Mouse (Mus musculus) C2C12 (cell line): Measurements from ENCODE around the gene Gtf3c4. TPM values are rescaled to one million over a fixed set of nuclear protein-coding genes. Genes with fewer than 3 reads are reported as not detected.

Experiments
- H3K27me3 ChIP-seq: one replicate; pipeline ENCODE4 v1.6.1; 2011; ENCODE audit not compliant: control insufficient read depth, insufficient read depth, insufficient read length
- H3K36me3 ChIP-seq: one replicate; pipeline ENCODE4 v1.6.1; 2011; ENCODE audit not compliant: control insufficient read depth, insufficient read depth
- H3K4me3 ChIP-seq: one replicate; pipeline ENCODE4 v1.5.1; 2011; ENCODE audit warnings: mild to moderate bottlenecking, control low read depth; ENCODE audit not compliant: poor library complexity, insufficient read depth, severe bottlenecking
- H3K79me2 ChIP-seq: one replicate; pipeline ENCODE4 v1.6.1; 2011; ENCODE audit not compliant: control insufficient read depth, insufficient read depth
- H3K79me3 ChIP-seq: one replicate; pipeline ENCODE4 v1.6.1; 2011; ENCODE audit warnings: low read depth, control low read depth
- H3ac ChIP-seq: one replicate; pipeline ENCODE3; 2011; ENCODE audit warnings: low read depth; ENCODE audit not compliant: control insufficient read depth, insufficient read length
- CEBPB ChIP-seq: IDR thresholded peaks from one replicate; pipeline ENCODE4 v1.6.1; 2011; ENCODE audit warnings: low read depth, mild to moderate bottlenecking, control low read depth, moderate library complexity
- CTCF ChIP-seq: IDR thresholded peaks from one replicate; pipeline ENCODE4 v1.5.1; 2011; ENCODE audit not compliant: control insufficient read depth, insufficient read depth, insufficient read length
- FOSL1 ChIP-seq: IDR thresholded peaks from one replicate; pipeline ENCODE4 v1.8.0; 2011; ENCODE audit warnings: mild to moderate bottlenecking, low read length; ENCODE audit not compliant: poor library complexity, insufficient read depth, severe bottlenecking
- MAX ChIP-seq: IDR thresholded peaks from one replicate; pipeline ENCODE4 v1.6.1; 2011; ENCODE audit warnings: mild to moderate bottlenecking, control low read depth
- MYOD1 ChIP-seq: IDR thresholded peaks from one replicate; pipeline ENCODE4 v1.6.1; 2011; ENCODE audit warnings: low read depth; ENCODE audit not compliant: control insufficient read depth, insufficient read length
- MYOG ChIP-seq: IDR thresholded peaks from one replicate; pipeline ENCODE4 v1.6.1; 2011; ENCODE audit not compliant: control insufficient read depth, insufficient read length; ENCODE audit errors: extremely low read depth
- USF1 ChIP-seq: IDR thresholded peaks from one replicate; pipeline ENCODE4 v1.6.1; 2011; ENCODE audit warnings: low read depth, mild to moderate bottlenecking, control low read depth, moderate library complexity
- polyA plus RNA-seq: library from polyadenylated mRNA; unstranded; fragments of >200 nt; fragmentation: generic; extraction: Trizol; gene quantifications from one replicate; pipeline ENCODE4 v1.2.1, GENCODE M21; 2012; ENCODE audit warnings: missing spikeins

Gene Gtf3c4
- polyA plus RNA-seq, 1 experiment, result 20.5 TPM

DNA sequence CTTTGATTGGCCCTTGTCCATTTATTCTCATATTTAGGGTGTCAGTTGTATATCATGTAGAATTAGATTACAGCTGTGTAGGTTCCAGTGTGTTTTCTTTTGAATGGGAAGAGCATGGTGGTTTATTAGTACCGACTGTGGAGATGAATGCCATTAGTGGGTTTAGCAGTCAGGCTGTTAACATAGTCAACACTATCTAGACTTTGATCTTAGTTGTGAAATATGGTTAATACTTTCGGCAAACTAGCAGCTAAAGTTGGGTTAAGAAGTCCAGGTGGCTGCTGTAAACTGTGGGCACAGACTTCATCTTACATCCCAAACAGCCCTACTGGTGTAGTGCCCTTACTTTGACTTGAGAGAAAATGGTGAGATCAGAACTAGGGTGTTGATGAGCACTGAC, 8.7 kb upstream of the Gtf3c4 start:
- no peaks in the 10 kb centered on the region for H3K27me3 ChIP-seq
- H3K4me3 ChIP-seq, result no peak overlapping the region
- peaks cover 53% of the 10 kb centered on the region for H3K79me2 ChIP-seq
- no peak overlapping the region for H3ac ChIP-seq
- TF ChIP-seq MYOG, result no peak
- TF ChIP-seq CEBPB, result no peak
- peaks cover 9% of the 10 kb centered on the region for H3K79me3 ChIP-seq
- peaks cover 94% of the 10 kb centered on the region for H3K36me3 ChIP-seq

DNA sequence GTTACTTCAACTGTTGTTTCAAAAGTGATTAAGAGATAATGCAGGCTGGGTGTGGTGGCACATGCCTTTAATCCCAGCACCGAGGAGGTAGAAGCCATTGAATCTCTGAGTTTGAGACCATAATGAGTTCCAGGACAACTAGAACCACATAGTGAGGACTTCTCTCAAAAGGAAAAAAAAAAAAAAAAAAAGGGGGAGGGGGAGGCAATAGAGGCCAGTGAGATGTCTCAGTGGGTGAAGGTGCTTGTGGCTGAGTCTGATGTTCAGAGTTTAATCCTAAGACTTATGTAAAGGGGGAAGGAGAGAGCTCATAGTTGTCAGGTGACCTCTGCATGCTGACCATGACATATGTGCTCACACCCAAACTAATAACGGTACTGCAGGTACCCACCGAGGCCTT, 1.9 kb upstream of the Gtf3c4 start:
- Histone ChIP-seq H3K27me3 (no peaks in the 10 kb centered on the region), H3K79me3 (peaks cover 66% of the 10 kb centered on the region), H3K79me2 (peaks cover 92% of the 10 kb centered on the region), H3K4me3 (peak overlapping the region; percentile 97), H3K36me3 (peaks cover 32% of the 10 kb centered on the region), H3ac (no peak overlapping the region)
- TF ChIP-seq CEBPB, result no peak
- TF ChIP-seq MYOD1, result no peak
- TF ChIP-seq MYOG, result no peak
- TF ChIP-seq FOSL1, result no peak
- TF ChIP-seq MAX, result no peak
- TF ChIP-seq USF1, result no peak
- no peak for TF ChIP-seq CTCF

DNA sequence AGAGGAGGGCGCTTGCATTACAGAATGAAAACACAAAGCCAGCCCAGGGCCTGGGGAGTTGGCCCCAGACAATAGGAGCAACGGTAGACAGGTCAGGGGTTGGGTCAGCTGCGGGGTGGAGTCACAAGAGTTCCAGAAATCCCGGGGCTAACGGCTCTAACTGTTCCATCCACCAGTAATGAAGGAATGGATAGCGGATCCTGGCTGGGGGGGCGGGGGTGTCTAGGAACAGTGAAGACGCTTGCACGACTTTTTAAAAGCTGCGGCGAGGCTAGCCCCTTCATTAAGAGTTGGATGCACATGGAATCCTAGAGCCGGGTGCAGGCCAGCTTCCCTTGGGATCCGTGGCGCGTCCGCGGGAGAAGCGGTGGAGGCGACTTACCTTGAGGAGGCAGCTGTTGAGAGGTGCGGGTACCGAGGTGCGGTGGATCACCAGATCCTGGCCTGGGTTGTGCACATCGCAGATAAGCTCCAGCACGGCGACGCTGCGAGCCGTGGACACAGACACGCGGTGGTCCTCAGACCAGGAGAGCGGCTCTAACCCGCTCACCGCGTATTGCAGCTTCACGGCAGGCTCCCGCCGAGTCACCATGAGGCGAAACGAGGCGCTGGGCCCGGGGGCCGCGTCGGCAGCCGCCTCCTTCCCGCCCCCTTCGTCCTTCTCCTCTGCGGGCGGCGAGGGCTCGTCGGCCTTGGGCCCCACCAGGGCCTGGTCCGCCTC, 499 bp downstream of the Gtf3c4 start:
- Histone ChIP-seq H3K27me3 (no peaks in the 10 kb centered on the region), H3ac (peak overlapping the region; percentile 86), H3K4me3 (peak overlapping the region; percentile 97), H3K36me3 (peaks cover 20% of the 10 kb centered on the region), H3K79me2 (peaks cover 100% of the 10 kb centered on the region), H3K79me3 (peaks cover 90% of the 10 kb centered on the region)
- no peak for TF ChIP-seq MYOD1
- no peak for TF ChIP-seq MYOG
- no peak for TF ChIP-seq CEBPB
- TF ChIP-seq FOSL1, result no peak
- no peak for TF ChIP-seq USF1
- TF ChIP-seq CTCF, result no peak
- TF ChIP-seq MAX, result no peak

DNA sequence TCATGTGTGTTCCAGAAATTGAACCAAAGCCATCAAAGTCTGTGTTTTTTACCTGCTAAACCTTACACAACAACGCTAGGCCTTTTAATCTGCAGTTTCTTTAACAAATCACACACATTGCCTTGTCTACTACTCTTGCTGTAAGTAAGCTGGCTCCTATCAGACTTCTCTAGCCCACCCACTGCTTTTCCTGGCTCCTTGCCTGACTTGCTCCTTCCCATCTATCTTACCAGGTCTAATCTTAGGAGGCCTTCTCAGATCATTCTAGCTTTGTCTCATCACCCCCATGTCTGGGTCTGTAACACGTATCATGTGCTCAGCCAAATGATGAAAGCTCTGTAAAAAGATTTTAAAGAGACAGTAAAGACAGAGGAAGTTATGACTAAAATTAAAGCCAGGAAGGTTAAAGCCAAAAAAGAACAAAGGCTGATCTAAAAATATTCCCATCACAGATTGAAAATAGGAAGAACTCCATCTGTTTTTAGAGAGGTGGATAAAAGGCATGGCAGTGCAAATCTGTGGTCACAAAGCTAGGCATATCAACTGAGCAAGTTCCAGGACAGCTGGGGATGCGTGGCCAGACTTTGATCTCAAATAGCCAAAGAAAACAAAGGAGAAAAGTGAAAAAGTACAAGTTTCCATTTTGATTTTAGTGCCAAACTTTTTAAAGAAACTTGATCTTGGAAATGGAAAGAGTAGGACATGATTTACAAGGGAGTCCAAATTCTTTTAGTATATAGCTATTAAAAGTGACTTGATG, 3.8 kb downstream of the Gtf3c4 start:
- no peak overlapping the region for H3ac ChIP-seq
- peaks cover 100% of the 10 kb centered on the region for H3K79me2 ChIP-seq
- no peaks in the 10 kb centered on the region for H3K27me3 ChIP-seq
- H3K4me3 ChIP-seq, result no peak overlapping the region
- H3K79me3 ChIP-seq, result peaks cover 92% of the 10 kb centered on the region
- H3K36me3 ChIP-seq, result peaks cover 44% of the 10 kb centered on the region
- TF ChIP-seq MAX (no peak), MYOD1 (no peak), CTCF (no peak), CEBPB (no peak), MYOG (no peak), USF1 (no peak), FOSL1 (no peak)

DNA sequence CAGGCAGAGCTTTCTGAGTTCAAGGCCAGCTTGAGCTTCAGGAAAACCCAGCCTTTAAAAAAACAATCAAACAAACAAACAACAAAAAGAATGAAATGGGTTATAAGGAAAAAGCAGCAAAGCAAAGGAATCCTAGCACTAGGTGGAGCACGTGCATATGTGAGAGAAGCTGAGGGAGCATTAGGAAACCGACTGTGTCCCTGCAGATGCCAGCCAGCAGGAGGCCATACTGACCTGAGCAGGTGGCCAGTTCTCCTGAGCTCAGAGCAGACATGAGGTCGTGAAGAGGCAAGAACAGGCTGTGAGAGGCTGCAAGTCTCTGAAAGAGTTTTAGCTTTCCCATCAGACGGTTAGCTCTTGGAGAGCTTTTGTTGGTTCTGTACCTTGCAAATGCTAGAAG, 10.9 kb downstream of the Gtf3c4 start:
- Histone ChIP-seq H3K79me3 (peaks cover 52% of the 10 kb centered on the region), H3ac (no peak overlapping the region), H3K36me3 (peaks cover 95% of the 10 kb centered on the region), H3K79me2 (peaks cover 59% of the 10 kb centered on the region), H3K27me3 (no peaks in the 10 kb centered on the region), H3K4me3 (no peak overlapping the region)
- no peak for TF ChIP-seq CEBPB
- no peak for TF ChIP-seq USF1
- no peak for TF ChIP-seq MYOD1
- no peak for TF ChIP-seq FOSL1
- TF ChIP-seq CTCF, result no peak
- TF ChIP-seq MAX, result no peak
- TF ChIP-seq MYOG, result no peak

DNA sequence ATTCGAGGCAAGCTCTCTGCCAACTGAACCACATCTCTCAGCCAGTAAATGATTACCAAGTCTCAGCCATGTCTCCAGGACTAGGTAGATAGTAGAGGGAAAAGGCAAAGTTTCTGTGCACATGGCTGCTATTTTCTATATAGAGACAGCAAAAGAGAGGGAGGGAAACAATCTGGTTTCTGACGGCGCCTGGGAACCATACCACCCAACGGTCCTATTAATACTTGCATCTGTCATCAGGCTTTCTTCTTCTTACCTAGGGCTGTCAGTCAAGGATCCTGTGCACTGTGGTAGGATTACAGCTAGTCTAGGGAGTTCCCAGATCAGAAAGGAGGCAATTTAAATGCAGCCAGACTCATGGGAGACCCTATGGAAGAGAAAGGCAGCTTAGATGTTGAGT, 21.3 kb downstream of the Gtf3c4 start:
- Histone ChIP-seq H3K79me3 (no peaks in the 10 kb centered on the region), H3K4me3 (no peak overlapping the region), H3K36me3 (peaks cover 15% of the 10 kb centered on the region), H3ac (no peak overlapping the region), H3K27me3 (no peaks in the 10 kb centered on the region), H3K79me2 (no peaks in the 10 kb centered on the region)
- TF ChIP-seq MAX, result no peak
- TF ChIP-seq CEBPB, result no peak
- TF ChIP-seq USF1, result no peak
- TF ChIP-seq FOSL1, result no peak
- no peak for TF ChIP-seq MYOG
